Mouse (Mus musculus) erythroblast, embryonic 14.5 days (primary cell): Measurements from ENCODE around the gene Zfp536.

ENCODE experiments used
- GATA1 ChIP-seq: IDR thresholded peaks from 2 replicates; pipeline ENCODE4 v1.6.1; 2012; ENCODE audit warnings: low read length, inconsistent platforms, mixed read lengths
- TAL1 ChIP-seq: IDR thresholded peaks from 3 replicates; pipeline ENCODE4 v1.6.1; 2012; ENCODE audit warnings: low read length, inconsistent platforms, mixed read lengths

DNA sequence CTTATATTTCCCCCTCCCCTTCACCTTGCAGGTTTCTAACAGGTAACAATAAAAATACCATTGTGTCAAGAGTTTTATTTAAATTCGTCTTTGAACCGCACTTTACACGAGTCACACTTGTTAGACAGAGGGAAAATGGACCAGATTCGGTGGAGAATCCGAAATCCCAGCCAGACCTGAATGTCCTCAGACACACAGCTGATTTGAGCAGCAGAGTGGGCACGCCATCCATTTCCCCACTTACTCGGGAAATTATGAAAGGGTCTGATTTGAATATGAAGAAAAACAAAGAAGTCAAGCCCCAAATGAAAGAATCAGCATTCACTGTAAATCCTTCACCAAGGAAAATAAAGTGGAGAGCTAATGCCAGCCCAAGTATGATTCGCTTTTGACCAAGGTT, 208.1 kb downstream of the Zfp536 start:
- TF ChIP-seq TAL1 (no peak), GATA1 (no peak)
